Mouse (Mus musculus) gastrocnemius, postnatal 14 days (tissue): ENCODE data around the gene Pnldc1. TPM values are rescaled to one million over a fixed set of nuclear protein-coding genes. Genes with fewer than 3 reads are reported as not detected.
"Not testable (repeated sequence)": the region's sequence is repeated elsewhere in the genome, so short reads cannot be mapped to it uniquely, and the experiment has no call there.

Experiments
- DNase-seq: peaks from one replicate; pipeline ENCODE4 v3.0.0; 2021; ENCODE audit warnings: mixed read lengths
- intact Hi-C: fragments of 180-260 bp; cut with DNase I; formaldehyde crosslinking; loops from one replicate; pipeline ENCODE4 v1.15.1; 2025; ENCODE audit warnings: low total_unique reads
- long read RNA-seq, 2 experiments: library from polyadenylated mRNA; stranded (forward); transcript quantifications; one replicate each; pipeline ENCODE4 v2.0.0; 2021
- total RNA-seq, 2 experiments: library from RNA; stranded (reverse); gene quantifications; 2 replicates each; pipeline ENCODE4 v1.2.3; 2021

Pnldc1 gene
- total RNA-seq, result under 1 TPM; 0.14 to 0.91 TPM
- long read RNA-seq, experiment 1, result 0 reads
- long read RNA-seq, experiment 2, result 0 reads

DNA sequence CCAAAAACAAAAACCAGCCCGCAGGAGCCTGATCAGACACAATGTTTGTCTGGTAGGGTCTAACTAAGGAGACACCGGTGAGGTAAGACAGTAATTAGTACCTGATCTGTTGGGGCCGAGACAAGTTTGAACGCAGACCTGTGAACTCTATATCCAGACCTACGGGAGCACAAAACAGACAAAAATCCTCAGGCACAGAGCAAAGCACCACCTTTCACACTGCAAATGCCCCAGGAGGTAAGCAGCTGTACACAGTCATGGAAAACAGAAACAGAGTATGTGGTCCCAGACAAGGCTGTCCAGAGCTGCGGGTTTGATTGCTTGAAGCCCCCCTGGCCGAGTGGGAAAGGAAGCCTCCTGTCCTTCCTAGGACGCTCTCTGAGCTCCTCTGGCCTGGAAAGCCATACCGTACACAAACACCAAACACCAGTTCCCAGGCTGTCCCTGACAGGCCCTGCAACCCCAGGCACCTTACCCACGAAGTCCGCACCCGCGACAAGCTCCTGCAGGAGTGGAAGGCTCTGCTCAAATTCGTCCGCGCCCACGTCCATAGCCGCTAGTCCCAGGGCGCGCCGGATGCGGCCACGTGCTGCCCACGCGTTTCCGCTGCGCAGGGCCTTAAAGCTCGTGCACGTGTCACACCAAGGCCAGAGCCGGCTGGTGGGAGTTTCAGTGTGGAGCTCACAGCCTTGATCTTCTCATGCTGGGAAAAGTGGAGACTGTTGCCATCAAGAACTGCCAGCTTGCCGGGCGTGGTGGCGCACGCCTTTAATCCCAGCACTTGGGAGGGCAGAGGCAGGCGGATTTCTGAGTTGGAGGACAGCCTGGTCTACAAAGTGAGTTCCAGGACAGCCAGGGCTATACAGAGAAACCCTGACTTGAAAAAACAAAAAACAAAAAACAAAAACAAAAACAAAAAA is at the start of gene Pnldc1:
TSS of gene Pnldc1 (minus strand) at position 870 of the 920 bp plus-strand sequence.
- DNase-seq, result no peak
- intact Hi-C loops, result loop anchor here (10.0 kb wide), 1 partner anchor 75 kb away; no protein-coding TSS in a partner anchor

DNA sequence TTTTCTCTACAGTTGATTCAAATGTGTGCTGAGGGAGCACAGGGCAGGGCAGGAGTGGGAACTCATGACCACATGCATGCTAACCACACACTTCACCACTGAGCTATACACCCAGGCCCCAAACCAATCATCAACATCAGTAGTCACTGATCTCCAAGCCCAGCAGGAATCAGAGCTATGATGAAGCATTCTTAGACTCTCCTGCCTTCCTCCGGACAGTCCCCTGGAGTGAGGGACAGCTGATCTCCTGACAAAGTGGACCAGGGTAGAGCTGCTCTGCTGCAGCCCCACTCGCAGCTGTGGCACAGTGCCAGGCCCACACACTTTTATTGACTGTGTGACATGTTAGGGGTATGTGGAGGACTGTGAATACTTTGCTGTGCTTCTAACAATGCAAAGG is 49.3 kb upstream of the Pnldc1 start:
- intact Hi-C loops, DNase-seq: not testable (repeated sequence)

DNA sequence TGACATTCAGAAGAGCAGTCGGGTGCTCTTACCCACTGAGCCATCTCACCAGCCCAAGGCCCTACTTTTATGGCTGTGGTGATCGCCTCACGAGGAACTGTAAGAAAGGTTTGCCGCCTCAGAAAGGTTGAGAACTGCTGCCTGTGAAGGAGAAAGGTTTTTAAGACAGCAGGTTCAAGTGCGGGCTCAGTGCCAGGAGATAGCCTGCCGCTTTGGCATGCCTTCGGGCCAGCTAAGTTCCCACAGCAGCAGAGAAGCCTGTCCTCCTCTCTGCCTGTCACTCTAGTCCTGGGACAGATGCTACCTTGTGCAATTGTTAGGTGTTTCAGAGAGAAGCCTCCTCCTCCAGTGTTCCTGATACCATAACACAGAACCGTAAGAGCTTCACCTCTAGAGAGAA is 46.6 kb upstream of the Pnldc1 start:
- DNase-seq, result no peak
- intact Hi-C loops, result no loop called here

DNA sequence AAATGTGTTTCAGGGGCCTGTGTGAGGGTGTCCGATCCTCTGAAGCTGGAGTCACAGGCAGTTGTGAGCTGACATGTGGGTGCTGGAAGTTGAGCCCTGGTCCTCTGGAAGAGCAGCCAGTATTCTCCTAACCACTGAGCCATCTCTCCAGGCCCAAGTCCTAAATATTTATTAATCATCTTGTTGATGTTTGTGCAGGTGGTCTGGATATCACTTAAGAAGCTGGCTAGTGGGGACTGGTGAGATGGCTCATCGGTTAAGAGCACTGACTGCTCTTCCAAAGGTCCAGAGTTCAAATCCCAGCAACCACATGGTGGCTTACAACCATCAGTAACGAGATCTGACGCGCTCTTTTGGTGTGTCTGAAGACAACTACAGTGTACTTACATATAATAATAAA is 39.6 kb upstream of the Pnldc1 start:
- intact Hi-C loops, result no loop called here
- DNase-seq, result no peak

DNA sequence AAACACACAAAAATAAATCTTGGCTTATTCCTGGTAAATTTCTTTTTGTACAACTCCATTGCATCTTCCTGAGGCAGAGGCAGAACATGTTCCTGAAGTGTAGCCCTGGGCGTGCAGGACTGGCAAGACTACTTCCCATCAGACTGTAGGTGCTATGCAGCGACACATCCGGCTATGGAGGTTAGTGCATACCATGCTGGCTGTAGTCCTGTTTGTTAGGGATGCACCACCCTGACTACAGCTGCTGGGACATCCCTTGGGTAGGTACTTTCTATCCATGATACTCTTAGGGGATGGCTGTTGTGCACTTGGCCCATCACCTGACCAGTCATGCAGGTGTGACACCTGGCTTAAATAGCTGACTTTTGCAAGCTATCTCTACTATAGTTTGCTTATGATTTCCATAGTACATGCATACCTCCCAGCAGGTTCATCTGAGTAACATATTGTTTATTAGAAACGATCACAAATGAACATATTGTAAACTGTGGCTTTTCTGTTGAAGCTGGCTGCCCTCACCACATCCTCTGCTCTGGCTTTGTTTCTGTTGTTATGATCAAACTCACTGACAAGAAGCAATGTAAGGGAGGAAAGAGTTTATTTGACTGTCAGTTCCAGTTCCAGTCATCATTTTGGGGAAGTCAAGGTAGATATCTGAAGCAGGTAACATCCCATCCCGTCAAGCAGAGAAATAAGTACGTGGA is 32.6 kb upstream of the Pnldc1 start:
- intact Hi-C loops, result no loop called here
- DNase-seq, result no peak

DNA sequence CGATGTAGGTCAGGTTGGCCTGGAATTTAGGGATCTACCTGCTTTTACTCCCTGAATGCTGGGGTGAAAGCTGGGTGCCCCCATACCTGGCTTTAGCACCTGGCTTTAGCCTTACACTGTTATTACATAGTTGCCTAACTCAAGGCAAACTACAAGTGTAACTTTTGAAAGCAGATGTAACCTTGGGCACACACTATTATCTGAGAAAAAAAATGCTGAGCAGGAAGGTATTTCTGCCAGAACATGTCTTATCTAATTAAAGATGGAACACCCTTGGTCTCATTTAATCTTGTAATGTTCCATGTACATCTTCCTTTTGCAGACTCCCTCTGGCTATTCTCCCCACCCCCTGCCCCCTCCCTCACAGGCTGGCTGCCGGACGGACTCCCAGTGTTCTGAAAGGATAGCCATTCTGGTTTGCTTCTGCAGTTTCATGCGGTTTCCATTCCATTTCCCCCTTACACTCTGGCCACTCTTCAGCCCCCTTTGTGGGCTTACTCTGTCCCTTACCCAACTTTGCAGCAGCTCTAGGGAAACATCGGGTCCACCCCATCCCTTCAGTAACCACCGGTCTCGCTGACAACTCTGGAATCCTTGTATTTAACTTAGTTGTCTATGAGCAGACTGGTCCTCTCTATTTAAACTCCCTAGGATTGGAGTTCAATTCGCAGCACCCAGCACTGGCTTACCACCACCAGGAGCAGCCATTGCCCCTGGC is 31.7 kb upstream of the Pnldc1 start:
- no peak for DNase-seq
- intact Hi-C loops, result no loop called here

DNA sequence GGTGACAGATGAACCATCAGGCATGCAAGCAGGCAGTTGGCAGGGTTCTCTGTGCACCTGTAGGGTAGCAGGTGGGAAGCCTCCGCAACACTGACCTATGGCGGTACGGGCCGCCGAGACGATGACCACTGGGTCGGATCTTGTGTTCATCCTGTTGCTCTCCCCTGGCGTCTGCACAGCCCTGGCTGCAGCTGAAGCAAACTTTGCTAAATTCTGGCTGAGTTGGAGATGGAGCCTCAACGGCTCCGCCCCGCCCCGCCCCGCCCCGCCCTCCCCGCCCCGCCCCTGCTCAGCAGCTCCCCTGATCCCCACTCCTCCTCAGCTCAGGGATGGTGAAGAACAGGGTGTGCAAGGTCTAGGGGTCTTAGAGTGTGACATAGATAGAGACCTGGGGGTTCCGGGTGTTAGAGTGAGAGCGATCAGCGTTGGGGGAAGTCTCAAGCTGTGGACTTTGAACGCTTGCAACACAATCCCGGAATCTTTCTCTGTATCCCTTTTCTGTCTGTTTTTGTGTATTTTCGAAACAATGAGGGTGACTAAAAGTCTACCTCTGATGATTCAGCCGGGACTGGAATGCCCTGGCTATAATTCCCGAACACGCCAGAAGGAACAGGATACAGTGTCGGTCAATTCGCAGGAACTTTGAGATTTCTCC is 30.2 kb upstream of the Pnldc1 start, which contains the start of gene Acat3:
TSS of gene Acat3 (minus strand) at position 450 of the 655 bp plus-strand sequence.
- intact Hi-C loops, result no loop called here
- peak; percentile 23 for DNase-seq

DNA sequence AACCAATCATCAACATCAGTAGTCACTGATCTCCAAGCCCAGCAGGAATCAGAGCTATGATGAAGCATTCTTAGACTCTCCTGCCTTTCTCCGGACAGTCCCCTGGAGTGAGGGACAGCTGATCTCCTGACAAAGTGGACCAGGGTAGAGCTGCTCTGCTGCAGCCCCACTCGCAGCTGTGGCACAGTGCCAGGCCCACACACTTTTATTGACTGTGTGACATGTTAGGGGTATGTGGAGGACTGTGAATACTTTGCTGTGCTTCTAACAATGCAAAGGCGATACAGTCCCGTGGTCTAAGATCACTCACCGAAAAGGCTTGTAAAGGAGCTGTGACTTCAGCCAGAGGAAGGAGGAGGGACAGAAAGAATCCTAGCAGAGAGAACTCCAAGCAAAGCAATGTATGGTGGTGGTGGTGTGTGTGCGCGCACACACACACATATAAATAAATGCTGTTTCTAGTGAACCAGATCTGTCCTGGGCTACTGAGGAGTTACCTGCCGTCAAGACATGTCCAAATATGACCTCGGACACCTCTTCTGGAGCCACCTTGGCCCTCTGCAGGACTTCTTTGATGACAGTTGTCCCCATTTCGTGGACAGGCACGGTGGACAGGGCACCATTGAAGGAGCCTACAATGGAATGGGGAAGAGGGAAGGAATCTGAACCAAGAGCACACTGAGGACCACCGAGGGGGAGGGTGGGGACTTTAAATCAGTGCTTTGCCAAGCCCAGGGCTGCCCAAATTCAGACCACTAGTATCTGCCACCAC is 29.5 kb upstream of the Pnldc1 start:
- DNase-seq, intact Hi-C loops: not testable (repeated sequence)

DNA sequence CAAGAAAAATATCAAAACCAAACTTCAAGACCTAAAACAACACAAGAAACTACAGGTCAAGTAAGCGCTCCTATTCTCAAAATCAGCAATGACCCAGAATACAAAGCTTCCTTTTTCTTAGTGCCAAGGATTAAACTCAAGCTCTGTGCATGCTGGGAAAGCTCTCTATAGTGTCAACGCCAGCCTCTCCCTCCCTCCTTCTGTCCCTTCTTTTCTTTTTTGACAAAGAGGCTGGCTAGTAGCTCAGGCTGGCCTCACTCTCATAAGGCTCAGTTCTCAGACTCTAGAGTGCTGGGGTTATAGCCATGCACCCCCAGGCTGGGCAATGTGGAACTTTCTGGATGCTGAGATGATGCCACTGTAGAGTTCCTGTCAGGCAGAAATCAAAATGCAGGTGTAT is 28.0 kb upstream of the Pnldc1 start:
- intact Hi-C loops, result no loop called here
- no peak for DNase-seq

DNA sequence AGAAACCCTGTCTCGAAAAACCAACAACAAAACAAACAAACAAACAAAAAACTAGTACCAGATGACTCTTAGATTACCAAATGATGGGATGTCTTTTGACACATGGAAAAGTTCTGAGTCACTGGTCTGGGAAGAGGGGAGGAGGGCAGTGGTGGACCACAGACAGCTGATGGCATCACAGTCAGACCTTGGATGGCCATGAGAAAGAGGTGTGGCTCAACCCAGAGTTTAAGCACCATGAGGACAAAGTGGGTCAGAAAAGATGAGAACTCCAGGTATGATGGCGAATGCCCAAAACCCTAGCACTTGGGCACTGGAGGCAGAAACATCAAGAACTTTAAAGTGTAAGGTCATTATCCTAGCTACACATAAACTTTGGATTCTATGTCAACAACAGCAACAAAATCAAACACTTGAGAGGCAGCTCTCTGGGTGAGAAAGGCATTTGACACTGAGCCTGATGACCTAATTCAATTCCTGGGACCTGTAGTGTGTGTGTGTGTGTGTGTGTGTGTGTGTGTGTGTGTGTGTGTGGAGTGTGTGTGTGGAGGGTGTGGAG is 27.5 kb upstream of the Pnldc1 start:
- intact Hi-C loops, result no loop called here
- DNase-seq, result no peak

DNA sequence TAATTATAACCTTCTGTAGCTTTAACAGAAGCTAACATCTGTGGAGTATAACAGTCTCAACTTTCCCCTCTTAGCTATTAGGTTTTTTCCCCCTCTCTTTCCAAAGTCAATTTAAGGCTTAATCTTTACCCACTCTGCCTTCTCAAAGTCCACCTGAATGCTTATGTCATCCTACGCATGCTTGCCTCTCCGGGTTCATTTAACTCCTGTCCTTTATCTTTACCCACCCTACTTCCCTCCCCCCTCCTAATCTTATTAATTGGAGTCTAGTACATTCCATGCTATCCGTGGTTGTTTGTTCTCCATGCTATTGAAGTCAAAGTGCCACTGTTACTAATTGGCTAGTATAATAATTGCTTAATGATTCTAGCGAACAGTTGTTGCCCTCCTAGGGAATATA is 25.7 kb upstream of the Pnldc1 start:
- intact Hi-C loops, result no loop called here
- no peak for DNase-seq

DNA sequence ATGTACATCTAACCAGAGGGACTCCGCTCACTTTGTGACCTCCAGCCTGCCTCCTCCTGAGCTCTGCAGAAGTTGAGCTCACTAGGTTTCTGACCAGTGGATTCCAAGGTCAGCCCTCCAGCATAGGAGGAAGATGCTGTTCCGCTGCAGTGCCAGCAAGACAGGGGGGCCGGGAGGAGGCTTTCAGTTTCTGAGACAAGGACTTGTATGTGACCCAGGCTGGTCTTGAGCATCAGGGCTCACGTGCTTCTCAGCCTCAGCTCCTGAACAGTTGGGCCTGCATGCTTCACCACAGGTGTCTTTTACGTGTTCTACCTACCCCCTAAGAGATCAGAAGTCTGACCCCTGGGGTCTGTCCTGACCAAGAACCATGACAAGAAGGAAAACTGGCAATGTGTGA is 21.5 kb upstream of the Pnldc1 start:
- DNase-seq, intact Hi-C loops: not testable (repeated sequence)

DNA sequence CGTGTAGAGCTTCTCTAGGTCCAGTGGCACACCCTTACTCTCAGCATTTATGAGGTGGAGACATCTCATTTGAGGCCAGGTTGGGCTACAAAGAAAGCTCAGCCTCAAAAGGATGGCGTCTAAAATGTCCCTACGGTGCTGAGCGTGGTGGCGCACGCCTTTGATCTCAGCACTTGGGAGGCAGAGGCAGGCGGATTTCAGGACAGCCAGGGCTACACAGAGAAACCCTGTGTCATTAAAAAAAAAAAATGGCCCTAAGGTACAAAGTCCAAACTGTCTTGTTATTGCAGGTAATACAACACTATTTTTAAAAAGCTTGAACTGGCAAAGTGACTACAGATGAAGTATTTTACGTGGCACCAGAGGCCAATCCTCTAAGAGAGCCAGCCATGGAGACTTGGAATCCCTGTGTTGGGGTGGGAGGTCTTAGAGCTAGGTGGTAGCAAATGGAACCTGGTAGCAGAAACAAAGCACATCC is 15.7 kb upstream of the Pnldc1 start:
- DNase-seq, result no peak
- intact Hi-C loops, result no loop called here

DNA sequence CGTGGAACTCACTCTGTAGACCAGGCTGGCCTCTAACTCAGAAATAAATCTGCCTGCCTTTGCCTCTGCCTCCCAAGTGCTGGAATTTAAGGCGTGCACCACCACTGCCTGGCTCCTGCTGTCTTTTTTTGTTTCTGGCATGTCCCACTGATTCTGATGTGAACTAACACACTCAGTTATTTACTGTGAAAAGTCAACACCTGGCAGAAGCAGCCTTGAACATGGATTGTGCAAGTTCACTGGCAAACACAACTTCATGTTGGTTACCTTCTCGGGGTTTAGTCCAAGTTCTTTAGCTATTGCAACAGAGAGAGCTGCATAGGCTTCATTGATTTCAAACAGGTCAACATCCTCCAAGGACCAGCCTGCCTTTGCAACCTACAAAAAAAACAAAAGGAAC is 15.0 kb upstream of the Pnldc1 start:
- intact Hi-C loops, result no loop called here
- DNase-seq, result no peak

DNA sequence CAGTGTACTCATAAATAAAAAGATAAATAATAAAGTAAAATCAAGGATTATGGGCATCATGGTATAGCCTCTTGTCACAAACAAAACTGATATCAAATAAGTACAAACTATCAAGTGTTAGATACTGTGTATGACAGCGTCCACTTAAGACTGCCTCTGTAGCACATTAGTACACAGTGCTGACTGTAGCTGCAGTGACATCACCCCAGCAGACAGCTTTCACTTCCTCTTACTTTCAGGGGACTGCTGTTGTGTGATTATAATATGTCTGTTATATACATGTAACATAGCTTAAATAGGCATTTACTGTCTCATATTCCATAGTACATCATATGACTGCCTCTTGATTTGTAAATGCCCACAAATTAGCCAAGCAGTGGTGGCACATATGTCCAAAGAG is 11.0 kb upstream of the Pnldc1 start:
- no peak for DNase-seq
- intact Hi-C loops, result no loop called here

DNA sequence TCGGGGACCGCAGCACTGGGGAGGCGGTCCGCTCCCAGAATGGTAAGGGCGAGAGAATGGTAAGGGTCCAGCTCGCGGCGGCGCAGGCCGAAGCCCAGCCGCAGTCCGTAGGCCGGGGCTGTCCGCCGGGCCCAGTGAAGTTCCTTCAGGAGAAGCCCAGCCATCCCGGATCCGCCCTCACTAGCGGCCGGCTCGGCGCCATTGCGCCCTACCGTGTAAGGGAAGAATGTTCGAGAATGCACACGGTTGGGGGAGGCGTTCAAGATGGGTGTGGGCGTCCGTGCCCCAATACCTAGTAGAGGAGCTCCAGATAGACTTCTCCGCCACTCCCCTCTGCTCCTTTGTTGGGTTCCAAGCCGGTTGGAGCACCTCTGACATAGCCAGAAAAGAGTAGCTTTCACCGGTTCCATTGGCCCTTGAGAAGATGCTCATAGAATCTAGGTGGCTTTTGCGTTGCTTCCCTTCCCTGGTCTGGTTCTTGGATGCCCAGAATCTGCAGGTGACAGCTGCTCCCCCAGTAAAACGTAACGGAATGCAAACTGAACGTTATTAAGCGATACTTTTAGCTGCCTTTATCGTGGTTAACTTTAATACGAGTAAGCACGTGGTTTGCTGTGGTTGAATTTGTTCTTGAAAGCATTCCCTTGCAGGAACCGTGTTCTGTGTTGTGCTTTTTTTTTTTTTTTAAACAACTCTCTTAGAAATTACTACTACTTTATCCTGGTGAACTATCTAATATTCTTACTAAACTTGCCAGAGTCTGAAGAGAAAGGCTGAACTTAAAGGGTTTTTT is 6.8 kb upstream of the Pnldc1 start:
- DNase-seq, result peak; percentile 45
- intact Hi-C loops, result loop anchor here (10.0 kb wide), 1 partner anchor 68 kb away; no protein-coding TSS in a partner anchor

DNA sequence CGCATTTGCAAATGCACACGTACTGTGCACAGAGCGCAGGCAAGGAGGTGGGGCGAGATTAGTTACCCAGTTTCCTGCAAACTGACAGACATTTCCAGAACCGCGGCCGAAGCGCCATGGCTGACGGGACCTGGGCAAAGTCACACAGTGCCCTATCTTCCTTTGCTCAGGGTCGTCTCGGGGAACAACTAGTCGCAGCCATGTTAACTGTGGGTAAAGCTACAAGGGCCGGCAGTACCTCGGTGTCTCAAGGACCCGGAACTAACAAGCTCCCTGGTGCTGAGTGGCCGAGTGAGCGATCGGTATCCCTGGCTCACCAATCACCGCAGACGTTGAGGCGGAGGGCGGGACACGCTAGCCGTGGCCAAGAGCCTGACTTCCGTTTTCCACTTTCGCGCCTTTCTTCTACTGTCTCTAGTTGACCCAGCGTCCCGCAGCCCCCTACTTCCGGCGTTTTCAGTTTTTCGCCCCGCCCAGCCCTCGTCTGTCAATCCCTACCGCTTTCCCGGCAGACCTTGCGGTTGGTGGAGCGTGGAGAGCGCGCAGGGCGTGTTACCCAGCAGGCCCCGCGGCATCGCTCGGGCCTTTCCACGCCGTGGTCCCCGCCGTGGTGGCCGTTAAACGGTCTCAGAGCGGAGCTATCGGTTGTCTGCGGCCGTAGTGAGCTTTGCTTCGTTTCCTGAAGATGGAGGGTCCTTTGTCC is 6.0 kb upstream of the Pnldc1 start, which contains the start of gene Mrpl18:
TSS of gene Mrpl18 (minus strand) at position 465 of the 703 bp plus-strand sequence.
- intact Hi-C loops, result loop anchor here (10.0 kb wide), 1 partner anchor 69 kb away; no protein-coding TSS in a partner anchor
- peak; percentile 99 for DNase-seq
